Mouse (Mus musculus) left cerebral cortex, postnatal 10 days (tissue): ENCODE measurements at regions not wholly inside any gene's neighbourhood (a gene's known extent, or its start where the extent isn't known, plus 50 kb on each side); places are given as distances from the start of the nearest gene placed in this dataset.

ENCODE experiments used
- DNase-seq, 2 experiments: peaks; one replicate each; pipeline ENCODE4 v3.0.0; 2021 to 2022; ENCODE audit warnings: low spot score in 2 of 2, mixed read lengths in 1 of 2; ENCODE audit errors: extremely low spot score in 1 of 2
- intact Hi-C: fragments of 180-260 bp; cut with DNase I; formaldehyde crosslinking; loops from one replicate; pipeline ENCODE4 v1.15.1; 2025

- intact Hi-C loops: no loop called here
- DNase-seq: no peak
Measured at GRCm38 (mm10) chr3:46583351-46583750, 135.3 kb upstream of the Pabpc4l start.

- intact Hi-C loops: no loop called here
- no peak for DNase-seq
Measured at GRCm38 (mm10) chr3:46566636-46567235, 118.7 kb upstream of the Pabpc4l start.

- intact Hi-C loops: no loop called here
- no peak for DNase-seq
Measured at GRCm38 (mm10) chr3:46553590-46553989, 105.6 kb upstream of the Pabpc4l start.

GRCm38 (mm10) chr3:46538660-46539059, 90.6 kb upstream of the Pabpc4l start:
- peak in 1 of 2 experiments; percentile 45 for DNase-seq
- intact Hi-C loops: loop anchor here (5.0 kb wide), 1 partner anchor 401 kb away; no protein-coding TSS in a partner anchor

GRCm38 (mm10) chr3:46511157-46511556, 63.1 kb upstream of the Pabpc4l start:
- intact Hi-C loops: no loop called here
- DNase-seq: no peak

GRCm38 (mm10) chr3:46503713-46504112, 55.7 kb upstream of the Pabpc4l start:
- intact Hi-C loops: no loop called here
- no peak for DNase-seq
